Mouse (Mus musculus) liver, embryonic 14.5 days (tissue): Measurements from ENCODE around the gene Osbpl3. TPM values are rescaled to one million over a fixed set of nuclear protein-coding genes. Genes with fewer than 3 reads are reported as not detected.
A peak's percentile ranks its signal among the peaks of the same experiment; 100 is the strongest.

Source experiments
- ATAC-seq: fragments of 200-750 bp; cut with Nextera tagmentation; 2 replicates; pipeline ENCODE4 v1.8.0; 2017; ENCODE audit warnings: moderate number of reproducible peaks, mild to moderate bottlenecking, moderate library complexity; ENCODE audit not compliant: insufficient read depth
- DNase-seq, 3 experiments: peaks; one replicate each; pipeline ENCODE4 v3.0.0-alpha.2; 2012 to 2013; ENCODE audit warnings: low read depth in 3 of 3, low spot score in 3 of 3
- H3K27ac ChIP-seq: fragments of 300-500 bp; sonication (generic); 2 replicates; pipeline ENCODE4 v1.5.1; 2014; ENCODE audit warnings: moderate library complexity, mild to moderate bottlenecking, control low read depth, inconsistent platforms
- H3K27me3 ChIP-seq: fragments of 300-500 bp; sonication (generic); 2 replicates; pipeline ENCODE4 v1.6.1; 2014; ENCODE audit warnings: mild to moderate bottlenecking, low read length, moderate library complexity; ENCODE audit not compliant: control insufficient read depth, insufficient read depth
- H3K36me3 ChIP-seq: fragments of 300-500 bp; sonication (generic); replicated peaks from 2 replicates; pipeline ENCODE4 v1.6.1; 2014; ENCODE audit warnings: low read depth; ENCODE audit not compliant: control insufficient read depth, insufficient read depth
- H3K4me1 ChIP-seq, 2 experiments: fragments of 200-500 bp in 1 of 2; fragments of 300-500 bp in 1 of 2; sonication (generic) in 1 of 2; replicated peaks; 2 replicates each; pipeline ENCODE4 v1.6.1; 2012 to 2014; ENCODE audit warnings: antibody characterized with exemption in 1 of 2, inconsistent platforms in 1 of 2, low read length in 1 of 2; ENCODE audit not compliant: control insufficient read depth in 2 of 2, insufficient read depth in 2 of 2
- H3K4me2 ChIP-seq: fragments of 300-500 bp; sonication (generic); 2 replicates; pipeline ENCODE4 v1.6.1; 2014; ENCODE audit warnings: low read depth, mild to moderate bottlenecking, control low read depth, moderate library complexity
- H3K4me3 ChIP-seq, 2 experiments: fragments of 200-500 bp in 1 of 2; fragments of 300-500 bp in 1 of 2; sonication (generic) in 1 of 2; 2 replicates each; pipeline ENCODE4 v1.5.1; 2012 to 2014; ENCODE audit warnings: low read depth in 2 of 2, low read length in 2 of 2, mild to moderate bottlenecking in 2 of 2, control low read depth in 1 of 2, inconsistent platforms in 1 of 2, moderate library complexity in 1 of 2; ENCODE audit not compliant: insufficient read depth in 1 of 2
- H3K9ac ChIP-seq: fragments of 300-500 bp; sonication (generic); replicated peaks from 2 replicates; pipeline ENCODE4 v1.6.1; 2014; ENCODE audit warnings: mild to moderate bottlenecking, control low read depth, moderate library complexity
- H3K9me3 ChIP-seq: fragments of 300-500 bp; sonication (generic); 2 replicates; pipeline ENCODE4 v1.6.1; 2016; ENCODE audit warnings: low read length, mixed read lengths; ENCODE audit not compliant: control insufficient read depth
- CTCF ChIP-seq: IDR thresholded peaks from 2 replicates; pipeline ENCODE4 v1.5.1; 2016; ENCODE audit warnings: antibody characterized with exemption, low read depth, control low read depth
- EP300 ChIP-seq: IDR thresholded peaks from 2 replicates; pipeline ENCODE4 v1.6.1; 2016; ENCODE audit warnings: antibody characterized with exemption, low read depth
- WGBS: fragments of 180-500 bp; shearing (Covaris S2); extraction: QIAGEN DNeasy Blood & Tissue Kit; methylation state at CpG from one replicate; pipeline ENCODE4 v1.1.7; 2014; ENCODE audit not compliant: insufficient replicate concordance; 5-methylcytosine and 5-hydroxymethylcytosine counted together
- polyA plus RNA-seq, 2 experiments: library from polyadenylated mRNA; depleted of rRNA in 1 of 2; stranded (reverse) in 1 of 2; unstranded in 1 of 2; fragments of >200 nt; fragmentation: Nextera tagmentation in 1 of 2; extraction: Ambion mirVana in 1 of 2; gene quantifications; 2 replicates each; pipeline versions ENCODE4 v1.2.1 to v1.2.3; 2012 to 2014

The Osbpl3 gene
- polyA plus RNA-seq, 2 experiments: 0.60 to 0.70 TPM

DNA sequence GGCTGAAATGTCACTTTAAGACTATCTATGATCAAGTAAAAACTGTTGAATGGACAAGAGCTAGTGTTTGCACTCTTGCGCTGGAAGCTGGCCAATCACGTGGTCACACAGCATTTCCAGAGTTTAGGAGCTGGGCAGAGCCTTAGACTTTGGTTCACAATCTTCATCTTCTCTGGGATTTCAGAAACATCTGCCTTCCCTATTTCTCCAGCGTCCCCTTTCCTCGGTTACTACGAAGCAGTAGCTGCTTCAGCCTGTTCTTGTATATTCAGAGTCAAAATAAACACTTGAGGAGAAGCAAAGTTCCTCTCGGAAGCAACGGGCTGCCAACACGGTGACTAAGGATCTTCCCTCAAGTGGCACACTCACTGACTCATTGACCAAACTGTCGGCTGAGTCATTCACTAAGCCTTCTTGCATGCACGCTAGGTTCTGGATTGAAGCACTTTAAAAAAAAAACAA is 201.2 kb downstream of the Osbpl3 start:
- Histone ChIP-seq H3K9me3 (no peaks in the 10 kb centered on the region), H3K4me2 (no peak overlapping the region), H3K27ac (no peak overlapping the region), H3K4me1 (peaks cover 0 to 7% of the 10 kb centered on the region in 2 experiments; a peak in 2 of 4 replicates), H3K27me3 (no peaks in the 10 kb centered on the region), H3K36me3 (no peaks in the 10 kb centered on the region), H3K4me3 (no peak overlapping the region), H3K9ac (no peak overlapping the region)
- 12% methylated on average over 10 of the region's 10 CpGs for WGBS
- DNase-seq (peak in 1 of 3 experiments; percentile 45), ATAC-seq (no peak)
- TF ChIP-seq EP300: no peak
- no peak for TF ChIP-seq CTCF

- Histone ChIP-seq H3K27ac (no peak overlapping the region), H3K9me3 (no peaks in the 10 kb centered on the region), H3K9ac (no peak overlapping the region), H3K4me2 (no peak overlapping the region), H3K36me3 (no peaks in the 10 kb centered on the region), H3K27me3 (no peaks in the 10 kb centered on the region), H3K4me1 (peaks cover 0 to 7% of the 10 kb centered on the region in 2 experiments; a peak in 2 of 4 replicates), H3K4me3 (no peak overlapping the region)
- 20% methylated on average over 5 of the region's 5 CpGs for WGBS
- DNase-seq (no peak), ATAC-seq (no peak)
- TF ChIP-seq EP300 (no peak), CTCF (no peak)
Observed at GRCm38 (mm10) chr6:50252690-50253089, 203.3 kb downstream of the Osbpl3 start.

DNA sequence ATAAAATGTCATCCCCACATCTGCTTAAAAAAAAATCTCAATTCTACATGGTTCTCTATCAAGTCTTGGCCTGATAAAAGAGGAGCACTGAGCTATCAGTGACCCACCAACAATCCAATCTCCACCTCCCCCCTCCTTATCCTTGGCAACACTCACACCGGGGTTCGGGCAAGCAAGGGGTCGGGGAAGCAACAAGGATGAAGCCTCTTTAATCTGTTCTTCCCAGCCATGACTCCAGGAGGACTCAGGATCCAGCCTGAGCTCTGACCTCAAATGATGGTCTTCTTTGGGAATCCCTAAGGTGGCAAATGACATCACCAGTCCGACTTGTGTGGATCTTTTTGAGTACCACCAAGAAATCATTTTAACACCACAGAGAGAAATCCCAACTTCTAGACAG is 208.2 kb downstream of the Osbpl3 start:
- 33% methylated on average over 4 of the region's 4 CpGs for WGBS
- no peaks in the 10 kb centered on the region for H3K27me3 ChIP-seq
- no peak overlapping the region for H3K9ac ChIP-seq
- DNase-seq (no peak), ATAC-seq (no peak)
- TF ChIP-seq EP300 (no peak), CTCF (no peak)
- H3K27ac ChIP-seq: no peak overlapping the region
- no peaks in the 10 kb centered on the region for H3K4me1 ChIP-seq
- no peaks in the 10 kb centered on the region for H3K9me3 ChIP-seq
- H3K4me2 ChIP-seq: no peak overlapping the region
- H3K36me3 ChIP-seq: no peaks in the 10 kb centered on the region
- H3K4me3 ChIP-seq: no peak overlapping the region

GRCm38 (mm10) chr6:50247356-50247755 is 208.6 kb downstream of the Osbpl3 start:
- Histone ChIP-seq H3K9ac (no peak overlapping the region), H3K4me1 (no peaks in the 10 kb centered on the region), H3K36me3 (no peaks in the 10 kb centered on the region), H3K9me3 (no peaks in the 10 kb centered on the region), H3K4me2 (no peak overlapping the region), H3K27me3 (no peaks in the 10 kb centered on the region), H3K4me3 (no peak overlapping the region), H3K27ac (no peak overlapping the region)
- no peak for ATAC-seq
- 29% methylated on average over 2 of the region's 2 CpGs for WGBS
- TF ChIP-seq EP300: no peak
- TF ChIP-seq CTCF: no peak
- DNase-seq: no peak

GRCm38 (mm10) chr6:50244967-50245366 is 211.0 kb downstream of the Osbpl3 start:
- DNase-seq: no peak
- no peaks in the 10 kb centered on the region for H3K9me3 ChIP-seq
- H3K4me3 ChIP-seq: no peak overlapping the region
- no peaks in the 10 kb centered on the region for H3K27me3 ChIP-seq
- H3K36me3 ChIP-seq: no peaks in the 10 kb centered on the region
- ATAC-seq: no peak
- H3K4me1 ChIP-seq: peaks cover 0 to 11% of the 10 kb centered on the region in 2 experiments; a peak in 3 of 4 replicates
- H3K4me2 ChIP-seq: no peak overlapping the region
- H3K9ac ChIP-seq: no peak overlapping the region
- 36% methylated on average over 4 of the region's 4 CpGs for WGBS
- no peak overlapping the region for H3K27ac ChIP-seq
- TF ChIP-seq EP300: no peak
- no peak for TF ChIP-seq CTCF

DNA sequence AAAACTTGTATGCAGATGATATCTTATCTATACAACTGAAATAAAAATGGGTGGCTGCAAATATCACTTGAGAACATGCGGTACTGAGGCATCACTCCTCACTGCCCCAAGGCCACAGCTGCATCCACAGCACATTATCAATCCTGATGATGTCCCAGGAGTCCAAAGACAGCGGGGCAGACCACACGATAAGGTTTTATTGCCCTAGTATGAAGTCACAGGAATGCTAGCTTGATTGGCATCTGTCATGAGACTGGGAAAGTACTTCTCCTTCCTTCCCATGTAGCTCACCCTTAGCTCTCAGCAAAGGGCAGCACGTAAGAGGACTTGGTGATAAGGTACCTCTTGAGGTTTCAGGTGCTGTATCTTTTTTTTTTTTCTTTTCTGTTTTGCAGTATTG is 211.9 kb downstream of the Osbpl3 start:
- H3K4me2 ChIP-seq: no peak overlapping the region
- ATAC-seq (no peak), DNase-seq (no peak)
- no peaks in the 10 kb centered on the region for H3K9me3 ChIP-seq
- WGBS: 47% methylated on average over 4 of the region's 4 CpGs
- no peak for TF ChIP-seq EP300
- TF ChIP-seq CTCF: no peak
- H3K36me3 ChIP-seq: no peaks in the 10 kb centered on the region
- H3K9ac ChIP-seq: no peak overlapping the region
- no peaks in the 10 kb centered on the region for H3K27me3 ChIP-seq
- no peak overlapping the region for H3K4me3 ChIP-seq
- H3K27ac ChIP-seq: no peak overlapping the region
- peaks cover 0 to 13% of the 10 kb centered on the region in 2 experiments; a peak in 3 of 4 replicates for H3K4me1 ChIP-seq

Other genes starting within 250 kb of the Osbpl3 start
- gene Gsdme, start 192.3 kb downstream of the Osbpl3 start, polyA plus RNA-seq (2012; rRNA removed): 0.57 and 0.70 TPM in 2 replicates
- 9.2 and 9.5 TPM in 2 replicates for gene Gsdme, start 192.3 kb downstream of the Osbpl3 start, polyA plus RNA-seq (2014; fragmentation: Nextera tagmentation; extraction: Ambion mirVana)
- 8.9 and 21.6 TPM in 2 replicates for gene Cycs, start 110.3 kb upstream of the Osbpl3 start, polyA plus RNA-seq (2012; rRNA removed)
- 41.8 and 44.9 TPM in 2 replicates for gene Cycs, start 110.3 kb upstream of the Osbpl3 start, polyA plus RNA-seq (2014; fragmentation: Nextera tagmentation; extraction: Ambion mirVana)
- 0.11 and 0.31 TPM in 2 replicates for gene 4921507P07Rik, start 140.4 kb upstream of the Osbpl3 start, polyA plus RNA-seq (2012; rRNA removed)
- gene 4921507P07Rik, start 140.4 kb upstream of the Osbpl3 start, polyA plus RNA-seq (2014; fragmentation: Nextera tagmentation; extraction: Ambion mirVana): 0.29 and 0.39 TPM in 2 replicates
- gene Npvf, start 198.2 kb upstream of the Osbpl3 start, polyA plus RNA-seq (2012; rRNA removed): not detected in 2 replicates
- not detected in 2 replicates for gene Npvf, start 198.2 kb upstream of the Osbpl3 start, polyA plus RNA-seq (2014; fragmentation: Nextera tagmentation; extraction: Ambion mirVana)